Mouse (Mus musculus) neural tube, embryonic 14.5 days (tissue): ENCODE measurements around the gene Gstm2. TPM values are rescaled to one million over a fixed set of nuclear protein-coding genes. Genes with fewer than 3 reads are reported as not detected.
"Not testable (repeated sequence)": the region's sequence is repeated elsewhere in the genome, so short reads cannot be mapped to it uniquely, and the experiment has no call there.

Experiments
- ATAC-seq: fragments of 200-750 bp; cut with Nextera tagmentation; 2 replicates; pipeline ENCODE4 v1.8.0; 2017; ENCODE audit warnings: low read depth, mild to moderate bottlenecking, moderate TSS enrichment, moderate library complexity
- H3K27ac ChIP-seq: fragments of 300-500 bp; sonication (generic); 2 replicates; pipeline ENCODE4 v1.5.1; 2014; ENCODE audit warnings: low read depth, mild to moderate bottlenecking, control low read depth, low read length, moderate library complexity, mixed read lengths
- H3K27me3 ChIP-seq: fragments of 300-500 bp; sonication (generic); 2 replicates; pipeline ENCODE4 v1.6.1; 2014; ENCODE audit warnings: low read length; ENCODE audit not compliant: control insufficient read depth, insufficient read depth
- H3K36me3 ChIP-seq: fragments of 300-500 bp; sonication (generic); 2 replicates; pipeline ENCODE4 v1.6.1; 2014; ENCODE audit warnings: low read length, mixed read lengths; ENCODE audit not compliant: control insufficient read depth, insufficient read depth
- H3K4me1 ChIP-seq: fragments of 300-500 bp; sonication (generic); 2 replicates; pipeline ENCODE4 v1.6.1; 2014; ENCODE audit warnings: low read length; ENCODE audit not compliant: control insufficient read depth, insufficient read depth
- H3K4me2 ChIP-seq: fragments of 300-500 bp; sonication (generic); 2 replicates; pipeline ENCODE4 v1.6.1; 2014; ENCODE audit warnings: mild to moderate bottlenecking, low read depth, low read length, control low read depth
- H3K4me3 ChIP-seq: fragments of 300-500 bp; sonication (generic); 2 replicates; pipeline ENCODE4 v1.5.1; 2014; ENCODE audit warnings: low read depth, low read length, control low read depth, mixed read lengths
- H3K9ac ChIP-seq: fragments of 300-500 bp; sonication (generic); replicated peaks from 2 replicates; pipeline ENCODE4 v1.6.1; 2014; ENCODE audit warnings: low read depth, mild to moderate bottlenecking, control low read depth, low read length, mixed read lengths
- H3K9me3 ChIP-seq: fragments of 300-500 bp; sonication (generic); 2 replicates; pipeline ENCODE4 v1.6.1; 2016; ENCODE audit warnings: low read length; ENCODE audit not compliant: control insufficient read depth
- WGBS: fragments of 180-500 bp; shearing (Covaris S2); extraction: QIAGEN DNeasy Blood & Tissue Kit; methylation state at CpG from one replicate; pipeline ENCODE4 v1.1.7; 2014; 5-methylcytosine and 5-hydroxymethylcytosine counted together
- polyA plus RNA-seq: library from polyadenylated mRNA; unstranded; fragments of >200 nt; fragmentation: Nextera tagmentation; extraction: Ambion mirVana; gene quantifications from 2 replicates; pipeline ENCODE4 v1.2.1, GENCODE M21; 2014

The Gstm2 gene
- 1.2 and 6.6 TPM in 2 replicates for polyA plus RNA-seq

DNA sequence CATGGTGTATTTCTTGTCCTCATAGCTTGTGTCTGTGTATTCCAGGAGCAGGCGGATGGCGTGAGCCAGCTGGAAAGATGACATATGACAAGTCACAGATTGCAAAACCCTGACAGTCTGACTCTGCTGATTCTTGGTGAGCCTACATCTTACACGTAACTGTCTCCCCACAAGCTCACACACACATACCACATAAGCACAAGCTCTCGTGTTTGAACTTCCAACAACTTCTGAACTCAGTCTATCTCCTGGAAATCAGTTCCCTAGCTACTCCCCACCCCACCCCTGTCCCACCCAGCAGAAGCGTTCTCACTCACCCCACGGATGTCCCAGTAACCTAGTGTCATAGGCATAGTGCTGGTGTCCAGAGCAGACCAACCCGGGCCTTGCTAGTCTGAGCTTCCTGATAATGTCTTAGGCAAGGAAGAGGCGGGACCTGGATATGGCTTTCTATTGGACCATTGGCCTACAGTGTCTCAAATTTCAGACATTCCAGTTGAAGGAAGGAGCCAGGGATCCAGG is at the start of gene Gstm2:
TSS of gene Gstm2 (minus strand) at position 413 of the 522 bp plus-strand sequence.
- H3K36me3 ChIP-seq = no peaks in the 10 kb centered on the region
- H3K9ac ChIP-seq = no peak within 1 kb of the TSS
- WGBS = 63% methylated on average over 8 of the region's 8 CpGs
- no peak within 1 kb of the TSS for H3K27ac ChIP-seq
- no peaks in the 10 kb centered on the region for H3K9me3 ChIP-seq
- no peak within 1 kb of the TSS for H3K4me2 ChIP-seq
- no peak within 1 kb of the TSS for H3K4me3 ChIP-seq
- no peak; the same call in 1 of the 2 replicates for ATAC-seq
- no peaks in the 10 kb centered on the region for H3K27me3 ChIP-seq
- no peaks in the 10 kb centered on the region for H3K4me1 ChIP-seq

DNA sequence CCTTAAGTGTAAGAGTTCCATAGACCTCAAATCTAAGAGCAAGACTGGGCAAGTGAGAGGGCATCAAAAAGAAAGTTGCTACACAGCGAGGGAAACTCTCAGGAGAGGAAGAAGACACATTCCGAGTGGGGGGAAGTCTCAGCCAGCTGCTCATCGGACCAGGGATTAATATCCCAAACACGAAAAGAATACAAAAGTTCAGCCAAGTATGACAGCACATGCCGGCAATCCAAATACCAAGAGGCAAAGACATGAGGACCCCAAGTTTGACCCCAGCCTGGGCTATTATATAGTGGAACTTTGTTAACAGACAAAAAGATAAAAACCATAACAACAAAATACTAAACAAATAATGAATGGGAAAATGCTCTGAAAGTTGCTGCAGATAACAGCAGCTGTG is 46.9 kb upstream of the Gstm2 start:
- no peak overlapping the region for H3K4me3 ChIP-seq
- no peaks in the 10 kb centered on the region for H3K27me3 ChIP-seq
- H3K4me2 ChIP-seq = no peak overlapping the region
- H3K36me3 ChIP-seq = no peaks in the 10 kb centered on the region
- H3K9me3 ChIP-seq = no peaks in the 10 kb centered on the region
- ATAC-seq = no peak
- H3K27ac ChIP-seq = no peak overlapping the region
- WGBS = 69% methylated on average over 5 of the region's 5 CpGs
- H3K9ac ChIP-seq = no peak overlapping the region
- H3K4me1 ChIP-seq = no peaks in the 10 kb centered on the region

DNA sequence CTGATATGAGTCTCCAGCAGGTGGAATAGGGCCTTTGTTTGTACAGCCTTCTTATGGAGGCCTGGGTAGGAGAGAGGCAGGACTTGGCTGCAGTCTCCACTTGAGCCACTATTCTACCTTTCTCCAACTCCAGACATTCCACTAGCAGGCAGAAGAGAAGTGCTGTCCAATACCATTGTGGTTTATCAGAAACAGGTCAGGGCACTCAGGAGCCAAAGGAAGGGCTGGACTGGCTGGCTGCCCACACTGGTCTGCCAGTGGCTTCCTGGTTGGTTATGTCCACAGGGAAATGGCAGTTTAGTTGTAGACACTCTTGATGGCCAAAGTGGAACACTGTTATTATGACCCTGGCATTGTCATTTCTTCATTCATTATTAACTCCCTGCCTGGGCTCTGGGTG is 45.9 kb upstream of the Gstm2 start:
- H3K4me2 ChIP-seq = no peak overlapping the region
- H3K9ac ChIP-seq = no peak overlapping the region
- no peaks in the 10 kb centered on the region for H3K36me3 ChIP-seq
- no peaks in the 10 kb centered on the region for H3K9me3 ChIP-seq
- ATAC-seq = no peak
- no peak overlapping the region for H3K4me3 ChIP-seq
- no peaks in the 10 kb centered on the region for H3K27me3 ChIP-seq
- no peak overlapping the region for H3K27ac ChIP-seq
- H3K4me1 ChIP-seq = no peaks in the 10 kb centered on the region

DNA sequence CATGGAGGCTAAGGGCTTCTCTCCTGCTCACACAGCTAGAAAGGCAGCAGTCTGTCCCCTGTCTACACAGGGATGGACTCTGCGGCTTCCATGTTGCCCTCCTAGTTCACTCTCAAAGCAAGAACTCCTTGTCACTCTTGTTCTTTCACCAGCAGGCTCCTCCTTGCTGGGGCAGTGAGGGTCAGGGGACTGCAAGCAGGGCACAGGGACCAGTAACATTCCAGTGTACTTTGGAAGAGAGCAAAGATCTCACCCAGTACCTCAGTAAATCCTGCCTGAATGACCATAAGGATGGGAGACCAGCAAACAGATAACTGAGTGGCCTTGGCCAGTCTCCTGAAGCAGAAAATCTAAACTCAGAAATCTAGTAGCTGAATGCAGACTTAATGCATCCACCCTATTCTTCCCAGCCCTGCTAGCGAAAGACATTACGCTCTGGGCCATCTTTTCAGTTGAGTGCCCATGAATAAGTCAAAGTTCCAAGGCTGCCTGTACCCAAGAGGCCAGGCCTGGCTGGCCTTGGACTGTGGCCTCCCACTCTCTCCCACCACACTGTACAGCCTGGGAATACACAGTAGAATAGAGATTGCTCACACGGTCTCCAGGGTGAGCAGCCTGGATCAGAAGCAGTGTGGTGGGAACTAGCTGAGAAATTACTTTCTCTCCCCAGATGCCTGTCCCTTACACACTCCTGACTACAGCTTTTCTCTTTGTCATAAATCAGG is 42.5 kb upstream of the Gstm2 start:
- no peak for ATAC-seq
- H3K9ac ChIP-seq = no peak overlapping the region
- H3K27me3 ChIP-seq = no peaks in the 10 kb centered on the region
- H3K4me2 ChIP-seq = no peak overlapping the region
- H3K4me1 ChIP-seq = no peaks in the 10 kb centered on the region
- H3K4me3 ChIP-seq = no peak overlapping the region
- H3K9me3 ChIP-seq = no peaks in the 10 kb centered on the region
- no peak overlapping the region for H3K27ac ChIP-seq
- 48% methylated on average over 4 of the region's 4 CpGs for WGBS
- H3K36me3 ChIP-seq = no peaks in the 10 kb centered on the region

DNA sequence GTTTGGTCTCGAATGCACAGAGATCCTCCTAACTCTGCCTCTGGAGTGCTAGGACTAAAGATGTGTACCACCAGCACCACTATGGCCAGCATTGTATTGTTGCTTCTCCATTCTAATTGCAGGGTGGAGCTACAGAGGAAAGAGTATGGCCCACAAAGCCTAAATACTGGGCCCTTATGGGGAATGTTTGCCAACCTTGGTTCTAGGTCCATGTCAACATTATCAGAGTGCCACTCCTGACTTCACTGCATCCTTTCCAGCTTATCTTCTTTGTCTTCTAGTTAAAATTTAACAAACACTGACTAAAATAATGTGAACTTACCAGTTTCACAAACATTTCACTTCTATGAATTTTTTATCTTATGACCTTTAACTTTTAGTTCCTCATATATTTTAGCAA is 40.3 kb upstream of the Gstm2 start:
- Histone ChIP-seq H3K27ac (no peak overlapping the region), H3K4me1 (no peaks in the 10 kb centered on the region), H3K36me3 (no peaks in the 10 kb centered on the region), H3K9me3 (no peaks in the 10 kb centered on the region), H3K4me2 (no peak overlapping the region), H3K4me3 (no peak overlapping the region), H3K9ac (no peak overlapping the region), H3K27me3 (no peaks in the 10 kb centered on the region)
- WGBS = 90% methylated on average over 1 of the region's 1 CpGs
- ATAC-seq = no peak

DNA sequence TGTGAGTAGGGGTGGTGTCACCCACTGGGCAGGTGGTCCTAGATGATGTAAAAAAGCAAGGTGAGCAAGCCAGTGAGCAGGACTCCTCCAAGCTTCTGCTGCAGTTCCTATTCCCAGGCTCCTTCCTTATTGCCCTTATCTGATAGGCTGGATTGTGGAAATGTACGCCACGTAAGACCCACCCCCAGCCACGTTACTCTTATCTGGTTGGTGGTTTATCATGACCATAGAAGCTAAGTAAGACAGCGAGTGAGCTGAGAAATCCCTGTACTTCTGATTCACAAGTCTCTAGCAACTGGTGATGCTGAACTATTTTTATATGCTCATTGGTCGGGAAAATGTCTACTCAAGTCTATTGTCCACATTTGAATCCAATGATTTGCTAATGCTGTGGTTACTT is 39.8 kb upstream of the Gstm2 start:
- H3K9ac ChIP-seq = no peak overlapping the region
- no peak overlapping the region for H3K4me2 ChIP-seq
- no peaks in the 10 kb centered on the region for H3K27me3 ChIP-seq
- no peak for ATAC-seq
- H3K4me1 ChIP-seq = no peaks in the 10 kb centered on the region
- no peaks in the 10 kb centered on the region for H3K9me3 ChIP-seq
- 81% methylated on average over 5 of the region's 5 CpGs for WGBS
- no peak overlapping the region for H3K27ac ChIP-seq
- H3K36me3 ChIP-seq = no peaks in the 10 kb centered on the region
- H3K4me3 ChIP-seq = no peak overlapping the region

DNA sequence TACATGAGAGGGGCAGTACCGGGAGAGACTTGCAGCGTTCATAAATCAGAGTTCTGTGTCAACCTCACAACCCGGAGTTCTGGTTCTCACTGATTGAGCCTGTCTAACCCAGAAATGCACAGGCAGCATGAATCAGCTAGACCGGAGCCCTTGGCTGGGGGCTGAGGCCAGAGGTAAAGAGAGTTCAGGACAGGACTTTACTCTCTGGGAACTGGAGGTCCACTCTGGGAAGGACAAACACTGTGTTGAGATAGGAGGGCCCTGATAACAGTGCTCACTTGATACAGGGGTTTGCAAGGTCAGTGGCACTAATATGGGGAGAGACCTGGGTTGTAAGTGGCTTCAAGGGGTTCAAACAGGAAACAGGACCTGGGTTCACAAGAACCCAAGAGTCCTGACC is 39.1 kb upstream of the Gstm2 start:
- H3K36me3 ChIP-seq = no peaks in the 10 kb centered on the region
- no peak overlapping the region for H3K9ac ChIP-seq
- 68% methylated on average over 4 of the region's 4 CpGs for WGBS
- no peak overlapping the region for H3K4me3 ChIP-seq
- H3K9me3 ChIP-seq = no peaks in the 10 kb centered on the region
- H3K4me1 ChIP-seq = no peaks in the 10 kb centered on the region
- no peak overlapping the region for H3K4me2 ChIP-seq
- H3K27ac ChIP-seq = no peak overlapping the region
- ATAC-seq = no peak
- no peaks in the 10 kb centered on the region for H3K27me3 ChIP-seq

DNA sequence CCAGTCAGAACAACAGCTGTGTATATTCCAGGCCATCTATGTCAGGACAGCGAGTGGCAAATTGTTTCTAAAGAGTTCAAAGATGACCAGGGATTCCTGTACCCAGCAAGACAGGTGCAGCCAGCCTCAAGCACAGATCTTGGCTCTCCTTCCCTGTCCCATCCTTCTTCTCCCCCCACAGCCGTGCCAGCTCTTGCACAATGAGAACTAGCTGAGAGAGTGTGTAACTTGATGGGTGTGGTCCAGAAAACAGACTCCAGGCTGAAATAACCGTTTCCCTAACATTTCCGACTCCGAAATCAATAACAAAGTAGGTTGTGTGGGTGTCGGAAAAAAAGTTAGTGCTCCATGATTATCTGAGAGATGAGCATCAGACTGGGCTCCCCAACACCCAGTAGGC is 36.4 kb upstream of the Gstm2 start:
- Histone ChIP-seq H3K4me2 (no peak overlapping the region), H3K4me1 (peaks cover 3% of the 10 kb centered on the region; the same call in 1 of the 2 replicates), H3K36me3 (no peaks in the 10 kb centered on the region), H3K9ac (no peak overlapping the region), H3K4me3 (no peak overlapping the region), H3K27me3 (no peaks in the 10 kb centered on the region), H3K27ac (no peak overlapping the region), H3K9me3 (no peaks in the 10 kb centered on the region)
- WGBS = 80% methylated on average over 6 of the region's 6 CpGs
- ATAC-seq = no peak

DNA sequence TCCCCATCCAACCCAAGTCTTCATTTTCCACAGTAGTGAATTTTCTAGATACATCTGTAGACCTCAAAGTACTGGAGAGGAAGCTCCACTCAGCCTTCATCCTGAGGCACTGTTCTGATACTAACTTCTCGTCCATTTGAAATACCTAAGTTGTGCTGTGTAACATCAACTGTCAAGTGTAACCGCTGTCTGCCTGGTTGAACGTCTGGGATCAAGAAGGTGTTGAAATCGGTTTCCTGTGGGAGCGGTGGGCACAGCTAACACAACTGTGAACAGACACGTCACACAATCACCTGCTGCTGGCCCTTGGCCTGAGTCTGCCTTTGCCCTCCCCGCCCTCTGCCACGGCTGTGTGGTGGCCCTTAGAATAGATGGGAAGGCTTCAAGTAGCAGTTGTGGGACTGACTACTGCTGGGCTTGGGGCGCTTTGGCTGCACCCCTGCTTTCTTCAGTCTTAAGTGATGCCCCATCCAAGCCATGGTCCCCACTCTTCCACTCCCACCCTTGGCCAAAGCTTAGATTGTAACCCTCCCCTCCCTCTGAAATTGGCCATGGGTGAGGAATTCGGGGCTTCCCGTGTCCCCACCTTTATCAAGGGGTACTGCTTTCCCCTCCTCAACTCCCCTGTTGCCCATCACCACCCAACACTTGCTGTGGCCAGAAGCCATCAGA is 34.2 kb upstream of the Gstm2 start:
- not testable (repeated sequence) for H3K9ac ChIP-seq, H3K4me3 ChIP-seq, H3K9me3 ChIP-seq, H3K36me3 ChIP-seq, H3K27me3 ChIP-seq, ATAC-seq, H3K27ac ChIP-seq, H3K4me1 ChIP-seq, H3K4me2 ChIP-seq
- 90% methylated on average over 11 of the region's 11 CpGs for WGBS
